Mouse (Mus musculus): ENCODE data around the gene Rel.

DNA sequence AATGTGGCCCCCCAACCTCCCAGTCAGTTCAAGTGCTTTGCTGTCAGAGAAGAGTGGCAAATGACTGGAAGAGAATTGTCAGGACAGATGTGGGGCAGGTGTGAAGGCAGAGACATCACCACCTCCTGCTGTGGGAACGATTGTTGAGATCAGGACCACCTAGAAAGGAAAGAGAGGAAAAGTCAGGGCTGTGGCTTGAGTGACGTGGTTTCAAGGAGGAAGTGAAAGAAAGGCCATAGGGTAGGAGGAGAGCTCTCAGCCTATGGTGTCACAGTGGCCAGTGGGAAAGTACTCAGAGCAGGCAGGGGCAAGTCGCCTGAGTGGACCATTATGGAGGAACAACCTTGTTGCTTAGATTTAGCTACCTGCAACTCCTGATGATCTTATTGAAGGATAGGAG, 34.9 kb upstream of the Rel start:
- no peak for TF ChIP-seq EP300 (IDR thresholded peaks at IDR 0.05; ENCODE audit: low read depth in 1 of 2, low read length in 2 of 2)
- no peak for TF ChIP-seq CTCF (IDR thresholded peaks at IDR 0.05 in 2 of 3, conservative IDR thresholded peaks at IDR 0.05 in 1 of 3; ENCODE audit: control insufficient read depth in 1 of 3, insufficient read depth in 1 of 3, low read depth in 2 of 3, low read length in 3 of 3, poor library complexity in 1 of 3, severe bottlenecking in 1 of 3)
